Comparison of ENCODE assay signal across 26 mouse cellular contexts in genomic region chr7:125883232-125883631, GRCm38 (mm10).
DNase-seq lines count a peak whose midpoint lies in the region; ATAC-seq and TF ChIP-seq lines count a peak whose summit lies in the region.
"Had no signal": no experiment of that assay in that cellular context is flagged by ENCODE, and none has a peak within 500 bp of the region (broad histone marks: within the 10 kb centered on the region; RNA-seq: fewer than 3 reads in every experiment).

No protein-coding gene starts in this region.

- no peak for DNase-seq in kidney, postnatal 0 days (ENCODE audit: low spot score)
- no peak for DNase-seq in kidney, postnatal 4 days
- DNase-seq in embryonic facial prominence, embryonic 10.5 days (ENCODE audit: low spot score), result no peak
- no peak for DNase-seq in limb, embryonic 10.5 days (ENCODE audit: low spot score)
- no peak for DNase-seq in liver, postnatal 0 days
- DNase-seq in urinary bladder, adult 2 months (ENCODE audit: low spot score), result no peak
- DNase-seq: adrenal gland, adult 2 months; adrenal gland, postnatal 14 days; cerebellum, adult 11 months; cerebellum, adult 2 months; cerebellum, adult 9-11 months; cerebellum, postnatal 25 days; forebrain, postnatal 0 days; gastrocnemius, adult 2 months; gastrocnemius, postnatal 14 days; heart, adult 11 months; heart, postnatal 14 days; heart, postnatal 4 days had no signal

- 45% methylated on average over 2 of the region's 2 CpGs for WGBS in kidney, postnatal 0 days
- WGBS in embryonic facial prominence, embryonic 10.5 days, result 56% methylated on average over 2 of the region's 2 CpGs
- WGBS in limb, embryonic 10.5 days, result 71% methylated on average over 2 of the region's 2 CpGs
- WGBS in liver, postnatal 0 days (ENCODE audit: insufficient replicate concordance), result 67% methylated on average over 2 of the region's 2 CpGs

- H3K9me3 ChIP-seq in kidney, postnatal 0 days (replicated peaks; ENCODE audit: low read length), result no peaks in the 10 kb centered on the region
- H3K9me3 ChIP-seq in embryonic facial prominence, embryonic 10.5 days, result no peaks in the 10 kb centered on the region
- no peaks in the 10 kb centered on the region for H3K9me3 ChIP-seq in limb, embryonic 10.5 days (replicated peaks)
- H3K9me3 ChIP-seq in liver, postnatal 0 days (ENCODE audit: low read length), result no peaks in the 10 kb centered on the region
- H3K9me3 ChIP-seq: embryonic facial prominence, embryonic 13.5 days; forebrain, embryonic 10.5 days; heart, embryonic 13.5 days; hindbrain, embryonic 13.5 days had no signal

- H3K4me2 ChIP-seq in kidney, postnatal 0 days (ENCODE audit: low read length), result no peak overlapping the region
- no peak overlapping the region for H3K4me2 ChIP-seq in liver, postnatal 0 days (ENCODE audit: low read depth, low read length)
- H3K4me2 ChIP-seq: embryonic facial prominence, embryonic 13.5 days; heart, embryonic 13.5 days; hindbrain, embryonic 13.5 days had no signal

- no peaks in the 10 kb centered on the region for H3K36me3 ChIP-seq in kidney, postnatal 0 days (ENCODE audit: insufficient read depth, low read length)
- H3K36me3 ChIP-seq in embryonic facial prominence, embryonic 10.5 days (replicated peaks), result no peaks in the 10 kb centered on the region
- H3K36me3 ChIP-seq in limb, embryonic 10.5 days, result no peaks in the 10 kb centered on the region
- no peaks in the 10 kb centered on the region for H3K36me3 ChIP-seq in liver, postnatal 0 days (replicated peaks; ENCODE audit: insufficient read depth, low read length)
- H3K36me3 ChIP-seq: embryonic facial prominence, embryonic 13.5 days; forebrain, embryonic 10.5 days; heart, embryonic 13.5 days; hindbrain, embryonic 13.5 days had no signal

- H3K4me1 ChIP-seq in kidney, postnatal 0 days (replicated peaks; ENCODE audit: insufficient read depth, low read length), result no peaks in the 10 kb centered on the region
- peaks cover 48% of the 10 kb centered on the region for H3K4me1 ChIP-seq in embryonic facial prominence, embryonic 10.5 days
- H3K4me1 ChIP-seq in limb, embryonic 10.5 days, result peaks cover 54% of the 10 kb centered on the region
- no peaks in the 10 kb centered on the region for H3K4me1 ChIP-seq in liver, postnatal 0 days (ENCODE audit: insufficient read depth)

- no peak overlapping the region for H3K4me3 ChIP-seq in kidney, postnatal 0 days (replicated peaks; ENCODE audit: low read depth, low read length)
- no peak overlapping the region for H3K4me3 ChIP-seq in embryonic facial prominence, embryonic 10.5 days
- no peak overlapping the region for H3K4me3 ChIP-seq in limb, embryonic 10.5 days
- H3K4me3 ChIP-seq in liver, postnatal 0 days (ENCODE audit: low read depth, low read length), result no peak overlapping the region
- H3K4me3 ChIP-seq: embryonic facial prominence, embryonic 13.5 days; erythroblast, embryonic 14.5 days; forebrain, embryonic 10.5 days; gastrocnemius, adult 2 months; heart, embryonic 13.5 days; hindbrain, embryonic 13.5 days had no signal

- no peak overlapping the region for H3K27ac ChIP-seq in kidney, postnatal 0 days
- peak overlapping the region; percentile 41; the same call in 1 of the 2 replicates for H3K27ac ChIP-seq in embryonic facial prominence, embryonic 10.5 days (replicated peaks)
- 0 out of 2 replicates have a peak overlapping the region, but pooled peaks have one; percentile 48 for H3K27ac ChIP-seq in limb, embryonic 10.5 days
- H3K27ac ChIP-seq in liver, postnatal 0 days (ENCODE audit: low read depth), result no peak overlapping the region
- H3K27ac ChIP-seq: embryonic facial prominence, embryonic 13.5 days; forebrain, embryonic 10.5 days; gastrocnemius, adult 2 months; heart, embryonic 13.5 days; hindbrain, embryonic 13.5 days had no signal

- ATAC-seq in kidney, postnatal 0 days (replicated peaks; ENCODE audit: low FRiP score, low read depth), result 0 out of 2 replicates have a peak, but pooled peaks have one; percentile 50
- peak; percentile 89 for ATAC-seq in liver, postnatal 0 days
- ATAC-seq: CD4-positive, CD25-positive, alpha-beta regulatory T cell, adult 4 months; forebrain, embryonic 14.5 days; forebrain, postnatal 0 days; hindbrain, embryonic 16.5 days had no signal

- TF ChIP-seq CTCF in kidney, postnatal 0 days (IDR thresholded peaks at IDR 0.05; ENCODE audit: low read depth), result no peak
- TF ChIP-seq CTCF in liver, postnatal 0 days (IDR thresholded peaks at IDR 0.05; ENCODE audit: low read depth), result no peak

- H3K9ac ChIP-seq in kidney, postnatal 0 days (ENCODE audit: low read depth, low read length), result no peak overlapping the region
- no peak overlapping the region for H3K9ac ChIP-seq in liver, postnatal 0 days (replicated peaks)
- H3K9ac ChIP-seq: embryonic facial prominence, embryonic 13.5 days; forebrain, postnatal 0 days; heart, embryonic 13.5 days; hindbrain, embryonic 13.5 days had no signal

- H3K27me3 ChIP-seq in kidney, postnatal 0 days (ENCODE audit: insufficient read depth, low read length), result no peaks in the 10 kb centered on the region
- H3K27me3 ChIP-seq in embryonic facial prominence, embryonic 10.5 days (replicated peaks; ENCODE audit: low read depth, poor library complexity, severe bottlenecking), result no peaks in the 10 kb centered on the region
- H3K27me3 ChIP-seq in limb, embryonic 10.5 days (ENCODE audit: low read depth, poor library complexity, severe bottlenecking), result no peaks in the 10 kb centered on the region
- H3K27me3 ChIP-seq in liver, postnatal 0 days (ENCODE audit: insufficient read depth, low read length), result no peaks in the 10 kb centered on the region
- H3K27me3 ChIP-seq: embryonic facial prominence, embryonic 13.5 days; heart, embryonic 13.5 days; hindbrain, embryonic 13.5 days had no signal

- TF ChIP-seq EP300 in liver, postnatal 0 days (IDR thresholded peaks at IDR 0.05; ENCODE audit: low read depth), result no peak

Comparison
In these comparisons a context has a peak if more than half of its experiments do, and no peak if none do; other contexts are left out.
1. H3K27ac ChIP-seq: peak in embryonic facial prominence, embryonic 10.5 days (single experiment) and limb, embryonic 10.5 days (single experiment); none in kidney, postnatal 0 days (single experiment) and liver, postnatal 0 days (single experiment).